Mouse (Mus musculus) brain, embryonic 14.5 days (tissue): ENCODE data around the gene Mthfs.

Experiments
- CTCF ChIP-seq: fragments of 200-500 bp; IDR thresholded peaks from 2 replicates; pipeline ENCODE4 v1.5.1; 2012; ENCODE audit warnings: inconsistent platforms, mild to moderate bottlenecking, moderate library complexity, borderline replicate concordance; ENCODE audit not compliant: insufficient read depth, insufficient read length; ENCODE audit errors: extremely low read depth
- POLR2A ChIP-seq: fragments of 200-500 bp; IDR thresholded peaks from 2 replicates; pipeline ENCODE4 v1.6.1; 2012; ENCODE audit warnings: mild to moderate bottlenecking, inconsistent platforms, borderline replicate concordance; ENCODE audit not compliant: poor library complexity, insufficient read depth, insufficient read length, severe bottlenecking; ENCODE audit errors: extremely low read depth

DNA sequence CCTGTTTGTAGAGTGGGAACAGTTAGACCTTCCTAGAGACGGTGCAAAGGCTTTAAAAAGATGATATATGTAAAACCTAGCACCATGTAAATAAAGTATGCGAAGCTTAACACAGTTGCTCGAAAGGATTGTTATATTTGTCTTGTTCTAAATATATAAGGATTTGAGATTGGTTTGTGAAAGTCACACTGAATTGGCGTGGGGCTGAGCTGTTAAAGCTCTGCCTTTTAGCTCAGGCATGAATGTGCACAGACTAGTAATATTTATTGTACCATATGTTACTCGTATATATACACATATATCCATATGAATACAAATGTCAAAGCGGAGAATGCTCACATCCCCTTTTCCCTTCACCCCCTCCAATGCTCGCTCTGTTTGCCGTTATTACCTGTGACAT lies 67.7 kb downstream of the Mthfs start:
- TF ChIP-seq POLR2A (no peak), CTCF (no peak)
